Mouse (Mus musculus) liver, embryonic 14.5 days (tissue): ENCODE data around the gene Slc28a1.

ENCODE experiments used
- CTCF ChIP-seq: IDR thresholded peaks from 2 replicates; pipeline ENCODE4 v1.5.1; 2016; ENCODE audit warnings: antibody characterized with exemption, low read depth, control low read depth
- EP300 ChIP-seq: IDR thresholded peaks from 2 replicates; pipeline ENCODE4 v1.6.1; 2016; ENCODE audit warnings: antibody characterized with exemption, low read depth

DNA sequence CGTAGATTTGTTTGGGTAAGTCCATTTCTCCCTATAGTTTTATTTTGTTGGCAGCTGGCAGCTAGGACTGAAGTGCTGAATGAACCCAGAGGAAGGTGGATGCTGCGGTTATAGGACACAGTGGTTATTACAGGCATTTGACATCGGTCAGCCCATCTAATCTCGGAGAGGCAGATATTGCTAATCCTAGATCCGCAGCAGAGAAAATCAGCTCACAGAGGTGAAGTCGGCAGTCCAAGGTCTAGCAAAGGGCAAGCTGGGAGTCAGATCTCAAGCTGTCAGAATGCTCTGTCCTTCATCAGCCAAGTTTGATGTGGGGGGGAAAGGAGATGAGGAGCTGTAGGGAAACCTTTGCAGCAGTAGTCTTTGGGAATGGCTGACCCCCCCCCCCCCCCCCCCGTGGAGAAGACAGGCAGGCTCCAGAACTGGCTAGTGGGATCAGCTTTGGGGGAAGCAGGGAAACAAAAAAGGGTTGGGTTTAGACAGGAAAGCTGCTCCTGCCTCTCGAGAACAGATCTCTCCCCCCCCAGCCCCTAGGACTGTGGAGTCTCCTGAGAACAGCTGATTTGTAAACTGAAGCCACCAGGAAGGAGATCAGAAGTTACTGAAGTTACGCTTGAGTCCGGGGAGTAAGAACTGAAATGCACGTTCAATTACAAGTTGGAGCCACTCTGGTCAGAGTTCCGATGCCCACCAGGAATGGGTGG lies 95.5 kb downstream of the Slc28a1 start:
- TF ChIP-seq CTCF (no peak), EP300 (no peak)
